Mouse (Mus musculus) urinary bladder, postnatal 36 days (tissue): ENCODE measurements around the gene Pdik1l.
A peak's percentile ranks its signal among the peaks of the same experiment; 100 is the strongest.

Experiments
- DNase-seq, 2 experiments: peaks; one replicate each; pipeline ENCODE4 v3.0.0; 2022; ENCODE audit warnings: low spot score in 2 of 2, mixed read lengths in 1 of 2

The Pdik1l gene

DNA sequence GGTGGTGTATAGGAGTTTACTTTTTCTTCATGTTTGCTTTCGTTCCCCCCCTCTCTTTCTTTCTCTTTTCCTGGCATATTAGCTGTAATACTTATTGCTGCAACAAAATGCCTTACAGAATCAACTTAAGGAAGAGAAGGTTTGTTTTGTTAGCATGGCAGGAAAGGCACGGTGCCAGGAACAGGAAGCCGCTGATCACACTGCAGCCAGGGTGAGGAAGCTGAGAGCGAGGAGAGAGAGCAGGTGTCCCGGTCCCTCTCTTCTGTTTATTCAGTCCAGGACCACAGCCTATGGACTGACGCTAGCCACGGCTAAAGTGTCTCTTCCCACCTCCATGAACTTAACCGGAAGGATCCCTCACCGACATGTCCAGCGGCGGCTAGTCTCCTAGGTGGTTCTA, 29.3 kb downstream of the Pdik1l start:
- DNase-seq = no peak

GRCm38 (mm10) chr4:134257198-134258009, 30.3 kb downstream of the Pdik1l start:
- DNase-seq = no peak

- no peak for DNase-seq
Observed at GRCm38 (mm10) chr4:134256407-134257197, 31.1 kb downstream of the Pdik1l start.

DNA sequence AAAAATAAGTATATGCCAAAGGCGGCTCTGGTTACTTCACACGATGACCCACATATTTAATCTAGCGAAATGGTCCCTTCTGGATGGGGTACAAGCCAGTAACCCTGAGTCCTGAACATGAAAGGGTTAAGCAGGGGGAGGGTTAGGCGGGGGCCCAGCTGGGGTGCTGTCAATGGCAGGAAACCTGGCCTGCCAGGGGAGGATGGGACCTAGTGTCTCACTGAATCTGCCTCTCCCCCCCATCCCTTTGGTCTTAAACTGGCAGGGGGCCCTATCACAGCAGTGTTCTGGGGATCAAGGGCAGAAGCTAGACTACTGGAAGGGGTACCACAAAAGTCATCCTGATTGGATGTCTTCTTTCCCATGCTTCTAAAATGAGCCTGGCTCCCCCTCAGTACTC, 31.8 kb downstream of the Pdik1l start:
- no peak for DNase-seq

DNA sequence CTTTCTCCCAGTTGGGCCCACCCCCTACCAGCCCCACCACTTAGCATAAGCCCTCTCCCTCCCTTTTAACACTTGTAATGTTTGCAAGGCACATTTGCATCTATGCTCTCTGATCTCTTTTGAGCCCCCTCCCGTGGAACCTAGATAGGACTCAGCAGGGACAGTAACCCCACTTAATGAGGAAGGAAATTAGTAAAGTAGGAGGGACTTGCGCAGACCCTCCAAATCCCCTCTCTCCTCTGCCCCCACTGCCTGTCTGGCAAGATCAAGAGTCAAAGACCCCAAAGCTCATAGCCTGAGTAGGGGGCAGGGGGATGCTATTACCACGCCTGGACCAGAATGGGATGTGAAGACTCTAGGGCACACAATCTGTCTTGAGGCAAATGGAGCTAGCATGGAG, 32.9 kb downstream of the Pdik1l start:
- DNase-seq = no peak

DNA sequence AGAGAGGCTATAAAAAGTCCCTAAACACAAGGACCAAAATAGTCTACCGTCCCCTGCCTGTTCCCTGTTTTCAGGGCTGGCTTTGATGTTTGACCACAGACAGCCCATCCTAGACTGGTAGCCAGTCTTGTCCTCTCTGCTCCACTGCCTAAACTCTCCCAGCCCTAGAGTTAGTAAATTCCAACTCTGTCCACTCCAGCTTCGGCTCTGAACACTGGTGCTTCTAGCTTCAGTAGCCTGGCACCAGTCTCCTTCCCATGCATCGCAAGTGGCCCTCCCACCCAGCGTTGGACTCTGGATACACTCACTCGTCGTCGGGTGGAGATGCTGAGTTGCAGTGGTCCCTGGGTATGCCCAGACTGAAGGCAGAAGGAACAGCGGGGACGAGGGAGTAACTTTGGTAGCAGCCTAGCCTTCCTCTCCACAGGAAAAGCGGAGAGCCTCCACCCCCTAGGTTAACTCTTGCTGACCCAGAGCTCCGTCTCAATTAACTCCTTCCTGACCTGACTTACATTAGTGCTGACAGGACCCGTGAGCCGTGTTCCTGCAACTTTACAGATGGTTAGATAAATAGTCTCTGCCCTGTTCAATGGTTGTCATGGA, 33.9 kb downstream of the Pdik1l start, which contains the start of gene Grrp1:
Grrp1 (minus strand) TSS at position 385 of the 603 bp plus-strand sequence.
- DNase-seq = no peak

- no peak for DNase-seq
Observed at GRCm38 (mm10) chr4:134252911-134253721, 34.6 kb downstream of the Pdik1l start.

- DNase-seq = no peak
Observed at GRCm38 (mm10) chr4:134252131-134252910, 35.4 kb downstream of the Pdik1l start.

GRCm38 (mm10) chr4:134251241-134252130, 36.2 kb downstream of the Pdik1l start:
- DNase-seq = no peak

- DNase-seq = no peak
Observed at GRCm38 (mm10) chr4:134250930-134251240, 36.8 kb downstream of the Pdik1l start.

- DNase-seq = no peak
Observed at GRCm38 (mm10) chr4:134250116-134250929, 37.4 kb downstream of the Pdik1l start.

DNA sequence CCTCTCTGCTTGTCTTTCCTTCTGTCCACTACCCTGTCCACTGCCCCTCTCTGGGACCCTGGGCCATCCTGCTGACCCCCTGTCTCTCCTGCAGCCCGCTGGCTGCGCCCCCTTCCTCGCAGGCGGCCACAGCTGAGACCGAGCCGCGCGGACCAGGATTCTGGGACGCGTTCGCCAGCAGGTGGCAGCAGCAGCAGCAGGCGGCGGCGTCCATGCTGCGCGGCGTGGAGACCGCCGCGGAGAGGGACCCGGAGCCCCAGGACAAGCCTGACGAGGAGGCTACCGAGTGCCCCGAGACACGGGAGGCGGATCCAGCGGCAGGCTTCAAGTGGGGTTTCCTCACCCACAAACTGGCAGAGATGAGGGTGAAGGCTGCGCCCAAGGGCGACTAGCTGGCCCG, 38.0 kb downstream of the Pdik1l start:
- DNase-seq = peak; percentile 33 to 65

- no peak for DNase-seq
Observed at GRCm38 (mm10) chr4:134246719-134247258, 40.9 kb downstream of the Pdik1l start, which contains the start of gene Gm30191. Gm30191 (plus strand) TSS chr4:134246935.

GRCm38 (mm10) chr4:134246256-134246655, 41.4 kb downstream of the Pdik1l start:
- DNase-seq = no peak

DNA sequence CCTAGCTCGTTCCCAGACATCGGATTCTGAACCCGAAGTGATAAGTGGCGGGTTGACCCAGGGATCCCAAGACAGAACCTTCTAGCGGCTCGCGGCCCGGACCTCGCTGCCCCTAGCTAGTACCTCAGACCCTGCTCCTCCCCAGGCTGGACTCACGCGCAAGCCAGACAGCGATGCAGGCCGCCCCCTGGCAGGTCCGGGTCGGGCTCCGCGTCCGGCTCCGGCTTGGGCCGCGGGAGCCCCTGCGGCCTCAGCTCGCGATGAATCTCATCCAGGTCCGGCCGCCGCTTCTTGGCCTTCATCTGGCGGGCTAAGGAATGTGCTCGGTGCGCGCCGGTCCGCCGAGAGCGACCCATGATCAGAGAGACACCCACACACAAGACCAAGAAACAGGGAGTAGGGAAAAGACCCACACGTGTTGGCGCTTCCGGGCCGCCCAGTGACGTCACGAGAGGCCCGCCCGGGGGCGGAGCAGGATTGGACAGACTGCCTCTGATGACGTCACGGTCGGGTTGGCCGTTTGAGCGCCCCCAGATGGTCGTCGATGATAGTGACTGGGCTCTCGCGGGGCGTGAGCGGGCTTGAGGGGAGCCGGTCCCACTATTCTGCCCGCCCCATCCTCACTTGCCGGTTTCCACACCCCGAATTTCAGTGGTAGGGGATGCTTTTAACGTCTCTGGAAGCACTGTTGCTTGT, 42.4 kb downstream of the Pdik1l start, which contains the start of gene Zfp593:
Zfp593 (minus strand) TSS at position 445 of the 696 bp plus-strand sequence.
- peak; percentile 93 to 95 for DNase-seq

- no peak for DNase-seq
Observed at GRCm38 (mm10) chr4:134243516-134244250, 44.0 kb downstream of the Pdik1l start, which contains the start of gene E130218I03Rik. E130218I03Rik (plus strand) TSS chr4:134243662.

- DNase-seq = no peak
Observed at GRCm38 (mm10) chr4:134238686-134239085, 49.0 kb downstream of the Pdik1l start.
